Mouse (Mus musculus) erythroblast, embryonic 14.5 days (primary cell): Measurements from ENCODE around the gene Car5b. TPM values are rescaled to one million over a fixed set of nuclear protein-coding genes. Genes with fewer than 3 reads are reported as not detected.

Experiments
- H3K27me3 ChIP-seq: 2 replicates; pipeline ENCODE4 v1.6.1; 2012; ENCODE audit warnings: inconsistent platforms; ENCODE audit not compliant: control insufficient read depth
- H3K36me3 ChIP-seq: 2 replicates; pipeline ENCODE4 v1.6.1; 2012; ENCODE audit warnings: mild to moderate bottlenecking, inconsistent platforms; ENCODE audit not compliant: control insufficient read depth
- H3K4me1 ChIP-seq: 2 replicates; pipeline ENCODE4 v1.6.1; 2012; ENCODE audit warnings: inconsistent platforms; ENCODE audit not compliant: control insufficient read depth
- H3K4me3 ChIP-seq: replicated peaks from 2 replicates; pipeline ENCODE3; 2012; ENCODE audit warnings: moderate library complexity, mild to moderate bottlenecking, inconsistent platforms
- H3K9me3 ChIP-seq: 2 replicates; pipeline ENCODE4 v1.6.1; 2012; ENCODE audit warnings: low read length, inconsistent platforms, mixed read lengths; ENCODE audit not compliant: control insufficient read depth
- GATA1 ChIP-seq: IDR thresholded peaks from 2 replicates; pipeline ENCODE4 v1.6.1; 2012; ENCODE audit warnings: low read length, inconsistent platforms, mixed read lengths
- TAL1 ChIP-seq: IDR thresholded peaks from 3 replicates; pipeline ENCODE4 v1.6.1; 2012; ENCODE audit warnings: low read length, inconsistent platforms, mixed read lengths
- polyA plus RNA-seq: library from polyadenylated mRNA; stranded (reverse); fragments of >175 nt; gene quantifications from 2 replicates; pipeline ENCODE4 v1.2.3, GENCODE M21; 2012

Gene Car5b
- polyA plus RNA-seq, 1 experiment, result not detected

GRCm38 (mm10) chrX:163938587-163938986 is 89.2 kb downstream of the Car5b start:
- Histone ChIP-seq H3K4me3 (no peak overlapping the region), H3K27me3 (no peaks in the 10 kb centered on the region), H3K36me3 (peaks cover 64% of the 10 kb centered on the region), H3K4me1 (no peaks in the 10 kb centered on the region), H3K9me3 (no peaks in the 10 kb centered on the region)
- TF ChIP-seq TAL1, result no peak
- TF ChIP-seq GATA1, result no peak

GRCm38 (mm10) chrX:163934731-163935130 is 93.1 kb downstream of the Car5b start:
- H3K27me3 ChIP-seq, result no peaks in the 10 kb centered on the region
- no peaks in the 10 kb centered on the region for H3K4me1 ChIP-seq
- no peaks in the 10 kb centered on the region for H3K9me3 ChIP-seq
- H3K4me3 ChIP-seq, result no peak overlapping the region
- TF ChIP-seq GATA1 (no peak), TAL1 (no peak)
- H3K36me3 ChIP-seq, result peaks cover 30% of the 10 kb centered on the region

- Histone ChIP-seq H3K27me3 (no peaks in the 10 kb centered on the region), H3K36me3 (no peaks in the 10 kb centered on the region), H3K4me1 (no peaks in the 10 kb centered on the region), H3K4me3 (no peak overlapping the region), H3K9me3 (no peaks in the 10 kb centered on the region)
- TF ChIP-seq TAL1, result no peak
- no peak for TF ChIP-seq GATA1
Measured at GRCm38 (mm10) chrX:163929550-163929949, 98.2 kb downstream of the Car5b start.

Other genes starting within 250 kb of the Car5b start
- gene Ap1s2, start 119.0 kb downstream of the Car5b start, polyA plus RNA-seq, result 0.04 and 0.12 TPM in 2 replicates
- 2.6 and 3.9 TPM in 2 replicates for gene Zrsr2, start 69.3 kb downstream of the Car5b start, polyA plus RNA-seq
- 1.5 and 1.9 TPM in 2 replicates for gene Siah1b, start 48.5 kb upstream of the Car5b start, polyA plus RNA-seq
- not detected in 2 replicates for gene Cltrn, start 60.8 kb upstream of the Car5b start, polyA plus RNA-seq
- gene Ace2, start 111.3 kb upstream of the Car5b start, polyA plus RNA-seq, result not detected in 2 replicates
- not detected in 2 replicates for gene Bmx, start 230.2 kb upstream of the Car5b start, polyA plus RNA-seq
- 1.6 and 3.7 TPM in 2 replicates for gene Pir, start 241.4 kb upstream of the Car5b start, polyA plus RNA-seq